Mouse (Mus musculus) central nervous system, embryonic 18 days (tissue): ENCODE results near the gene Mfap1b. TPM values are rescaled to one million over a fixed set of nuclear protein-coding genes. Genes with fewer than 3 reads are reported as not detected.

Experiments used
- polyA plus RNA-seq: library from polyadenylated mRNA; depleted of rRNA; stranded (reverse); fragments of >200 nt; gene quantifications from 2 replicates; pipeline ENCODE4 v1.2.3, GENCODE M21; 2012; rRNA removed

Gene Mfap1b
- polyA plus RNA-seq, result 23.4 and 25.3 TPM in 2 replicates

GRCm38 (mm10) chr2:121473301-121474179, at the start of gene Mfap1b:
Gene Mfap1b (minus strand): TSS chr2:121474067.

GRCm38 (mm10) chr2:121505942-121506882, 32.3 kb upstream of the Mfap1b start, which contains the start of the genes Mfap1a and Wdr76:
Gene Mfap1a (minus strand): TSS chr2:121506665.
Gene Wdr76 (plus strand): TSS chr2:121506723.

GRCm38 (mm10) chr2:121456692-121457642, 16.9 kb downstream of the Mfap1b start, which contains the start of gene Serinc4:
Gene Serinc4 (minus strand): TSS chr2:121456781.

GRCm38 (mm10) chr2:121452990-121453389, 20.9 kb downstream of the Mfap1b start, which contains the start of gene Hypk:
Gene Hypk (plus strand): TSS chr2:121453290.

GRCm38 (mm10) chr2:121448739-121449535, 24.9 kb downstream of the Mfap1b start, which contains the start of gene Serf2:
Gene Serf2 (plus strand): TSS chr2:121449195.

GRCm38 (mm10) chr2:121444178-121444577, 29.7 kb downstream of the Mfap1b start, which contains the start of gene Ell3:
Gene Ell3 (minus strand): TSS chr2:121444278.

GRCm38 (mm10) chr2:121413387-121414042, 60.4 kb downstream of the Mfap1b start, which contains the start of the genes Pdia3 and Catsper2:
Gene Pdia3 (plus strand): TSS chr2:121413775.
Gene Catsper2 (minus strand): TSS chr2:121413792.

Other genes with a start within 250 kb of the Mfap1b start
- 137 and 139 TPM in 2 replicates for gene Trp53bp1, start 202.7 kb downstream of the Mfap1b start, polyA plus RNA-seq
- gene Map1a, start 184.5 kb downstream of the Mfap1b start, polyA plus RNA-seq, result 24.9 and 26.8 TPM in 2 replicates
- gene Ppip5k1, start 118.7 kb downstream of the Mfap1b start, polyA plus RNA-seq, result 27.2 and 30.6 TPM in 2 replicates
- 87.5 and 102 TPM in 2 replicates for gene Ckmt1, start 116.4 kb downstream of the Mfap1b start, polyA plus RNA-seq
- 0.03 TPM in 2 replicates for gene Strc, start 86.9 kb downstream of the Mfap1b start, polyA plus RNA-seq
- 128 and 143 TPM in 2 replicates for gene Pdia3, start 60.3 kb downstream of the Mfap1b start, polyA plus RNA-seq
- 6.6 and 7.4 TPM in 2 replicates for gene Catsper2, start 60.3 kb downstream of the Mfap1b start, polyA plus RNA-seq
- gene Ell3, start 29.8 kb downstream of the Mfap1b start, polyA plus RNA-seq, result 0.24 and 0.28 TPM in 2 replicates
- gene Serf2, start 24.9 kb downstream of the Mfap1b start, polyA plus RNA-seq, result 306 TPM in 2 replicates
- gene Hypk, start 20.8 kb downstream of the Mfap1b start, polyA plus RNA-seq, result 33.0 and 33.8 TPM in 2 replicates
- 5.2 and 5.4 TPM in 2 replicates for gene Serinc4, start 17.3 kb downstream of the Mfap1b start, polyA plus RNA-seq
- gene Mfap1a, start 32.6 kb upstream of the Mfap1b start, polyA plus RNA-seq, result 14.5 and 14.6 TPM in 2 replicates
- 4.5 and 5.0 TPM in 2 replicates for gene Wdr76, start 32.7 kb upstream of the Mfap1b start, polyA plus RNA-seq